Mouse (Mus musculus): Measurements from ENCODE around the gene Prox1. TPM values are rescaled to one million over a fixed set of nuclear protein-coding genes. Genes with fewer than 3 reads are reported as not detected.

Prox1 gene
- polyA plus RNA-seq, 1 experiment from 2014 or later: 1.9 TPM

DNA sequence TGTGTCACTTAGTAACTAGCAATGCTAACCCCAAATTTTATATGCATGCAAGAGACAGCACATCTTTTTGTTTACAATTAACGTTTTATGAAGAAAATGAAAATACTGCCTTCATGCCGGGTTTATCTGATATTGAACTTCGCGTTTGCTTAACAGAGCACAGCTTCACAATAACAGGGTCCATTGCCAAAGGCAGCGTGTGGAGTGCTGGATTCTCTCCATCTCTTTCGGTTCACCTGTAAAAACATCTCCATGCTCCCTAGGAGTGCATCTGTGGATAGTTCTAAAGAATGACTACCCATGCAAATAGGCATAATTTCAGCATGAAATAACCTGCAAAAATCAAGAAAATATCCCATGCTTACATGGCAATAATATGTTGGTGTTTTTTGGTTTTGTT, 7.0 kb downstream of the Prox1 start:
- Histone ChIP-seq H3K4me2 (ENCODE audit: low read depth, low read length) (no peak overlapping the region), H3K9me3 (replicated peaks; ENCODE audit: control insufficient read depth, low read length) (no peaks in the 10 kb centered on the region), H3K4me1 (ENCODE audit: control insufficient read depth, insufficient read depth, low read length) (no peaks in the 10 kb centered on the region), H3K27me3 (ENCODE audit: control insufficient read depth, insufficient read depth, low read length) (peaks cover 2% of the 10 kb centered on the region; the same call in 1 of the 2 replicates), H3K27ac (replicated peaks; ENCODE audit: low read depth, low read length) (no peak overlapping the region), H3K9ac (replicated peaks; ENCODE audit: low read length) (no peak overlapping the region), H3K4me3 (ENCODE audit: low read depth, low read length) (no peak overlapping the region), H3K36me3 (replicated peaks; ENCODE audit: control insufficient read depth, insufficient read depth, low read depth, low read length) (no peaks in the 10 kb centered on the region)
- ATAC-seq (replicated peaks; ENCODE audit: insufficient number of reproducible peaks, low FRiP score, low TSS enrichment, low read depth) (no peak), DNase-seq (ENCODE audit: low spot score) (no peak)
- WGBS: 88% methylated on average over 6 of the region's 6 CpGs

DNA sequence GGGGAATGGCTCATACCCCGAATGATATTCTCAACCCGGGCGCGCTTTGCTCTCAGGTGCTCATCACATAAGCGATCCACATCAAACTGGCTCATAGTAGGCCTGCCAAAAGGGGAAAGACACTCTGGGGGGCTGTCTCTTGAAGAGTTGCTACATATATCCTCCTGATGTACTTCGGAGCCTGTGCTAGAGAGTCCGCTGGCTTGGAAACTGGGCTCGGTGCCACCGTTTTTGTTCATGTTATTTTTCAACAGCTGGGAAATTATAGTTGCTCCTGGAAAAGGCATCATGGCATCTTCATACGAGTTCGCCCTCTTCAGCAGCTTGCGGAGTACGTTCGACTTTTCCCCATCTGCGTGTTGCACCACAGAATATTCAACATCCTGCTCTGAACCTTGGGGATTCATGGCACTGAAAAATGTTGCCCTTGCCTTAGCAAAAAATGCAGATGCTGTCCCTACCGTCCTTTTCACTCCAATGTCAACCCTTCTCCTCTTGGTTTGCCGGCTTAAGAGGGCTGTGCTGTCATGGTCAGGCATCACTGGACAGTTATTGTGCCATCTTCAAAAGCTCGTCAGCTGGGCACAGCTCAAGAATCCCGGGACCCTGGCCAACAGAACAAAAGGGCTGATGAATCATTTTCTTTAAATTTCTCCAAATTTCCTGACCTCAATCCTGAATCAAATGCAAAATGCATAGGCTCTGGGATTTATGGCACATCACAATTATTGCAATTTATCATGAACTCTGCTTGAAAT, 8.6 kb downstream of the Prox1 start:
- no peak overlapping the region for H3K4me3 ChIP-seq (ENCODE audit: low read depth, low read length)
- H3K27me3 ChIP-seq (ENCODE audit: control insufficient read depth, insufficient read depth, low read length): no peaks in the 10 kb centered on the region
- 83% methylated on average over 19 of the region's 19 CpGs for WGBS
- H3K9ac ChIP-seq (replicated peaks; ENCODE audit: low read length): no peak overlapping the region
- ATAC-seq (replicated peaks; ENCODE audit: insufficient number of reproducible peaks, low FRiP score, low TSS enrichment, low read depth): no peak
- no peaks in the 10 kb centered on the region for H3K9me3 ChIP-seq (replicated peaks; ENCODE audit: control insufficient read depth, low read length)
- DNase-seq (ENCODE audit: low spot score): no peak
- H3K4me2 ChIP-seq (ENCODE audit: low read depth, low read length): no peak overlapping the region
- H3K36me3 ChIP-seq (replicated peaks; ENCODE audit: control insufficient read depth, insufficient read depth, low read depth, low read length): no peaks in the 10 kb centered on the region
- H3K27ac ChIP-seq (replicated peaks; ENCODE audit: low read depth, low read length): no peak overlapping the region
- no peaks in the 10 kb centered on the region for H3K4me1 ChIP-seq (ENCODE audit: control insufficient read depth, insufficient read depth, low read length)

DNA sequence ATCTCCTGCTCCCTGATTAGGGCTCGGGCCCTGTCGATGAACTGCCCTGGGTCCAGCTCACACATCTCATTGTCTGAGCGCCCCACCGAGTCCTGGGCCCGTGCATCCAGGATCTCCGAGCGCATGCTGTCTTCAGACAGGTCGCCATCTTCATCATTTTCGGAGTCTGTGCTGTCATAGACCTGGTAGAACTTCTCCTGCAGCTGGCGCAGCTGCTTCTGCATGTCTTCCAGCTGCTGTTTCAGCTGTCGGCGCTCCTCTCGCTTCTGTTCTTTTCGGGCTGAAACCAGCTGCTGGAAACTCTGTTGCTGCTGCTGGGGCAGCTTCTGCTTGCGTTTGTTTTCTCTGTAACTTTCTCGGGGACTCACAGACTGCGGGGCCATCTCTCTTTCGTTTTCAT, 9.2 kb downstream of the Prox1 start:
- ATAC-seq (replicated peaks; ENCODE audit: insufficient number of reproducible peaks, low FRiP score, low TSS enrichment, low read depth): no peak

DNA sequence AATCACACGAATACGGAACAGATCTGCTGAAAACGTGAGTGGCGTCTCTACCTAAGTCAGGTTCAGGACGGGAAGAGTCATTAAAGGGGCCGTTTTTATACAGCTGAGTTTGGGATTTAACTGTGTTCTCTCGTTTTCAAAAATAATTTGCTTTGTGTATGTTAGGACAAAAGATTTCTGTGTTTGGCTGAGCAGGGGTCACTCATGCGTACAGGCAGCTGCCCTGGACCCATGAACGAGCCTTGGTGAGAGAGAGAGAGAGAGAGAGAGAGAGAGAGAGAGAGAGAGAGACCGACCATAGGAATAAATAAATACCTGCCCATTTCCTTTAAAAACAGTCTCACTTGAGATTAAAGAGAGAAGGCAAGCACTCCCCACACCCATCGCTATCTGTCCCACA, 11.1 kb downstream of the Prox1 start:
- no peaks in the 10 kb centered on the region for H3K27me3 ChIP-seq (ENCODE audit: control insufficient read depth, insufficient read depth, low read length)
- no peaks in the 10 kb centered on the region for H3K9me3 ChIP-seq (replicated peaks; ENCODE audit: control insufficient read depth, low read length)
- H3K9ac ChIP-seq (replicated peaks; ENCODE audit: low read length): no peak overlapping the region
- H3K4me2 ChIP-seq (ENCODE audit: low read depth, low read length): no peak overlapping the region
- DNase-seq (ENCODE audit: low spot score): no peak
- no peak overlapping the region for H3K27ac ChIP-seq (replicated peaks; ENCODE audit: low read depth, low read length)
- H3K4me1 ChIP-seq (ENCODE audit: control insufficient read depth, insufficient read depth, low read length): no peaks in the 10 kb centered on the region
- H3K4me3 ChIP-seq (ENCODE audit: low read depth, low read length): no peak overlapping the region
- no peaks in the 10 kb centered on the region for H3K36me3 ChIP-seq (replicated peaks; ENCODE audit: control insufficient read depth, insufficient read depth, low read depth, low read length)
- 57% methylated on average over 11 of the region's 11 CpGs for WGBS
- ATAC-seq (replicated peaks; ENCODE audit: insufficient number of reproducible peaks, low FRiP score, low TSS enrichment, low read depth): no peak

More for the DNA sequence above, 9.2 kb downstream of the Prox1 start:
- Histone ChIP-seq H3K27ac (replicated peaks; ENCODE audit: low read depth, low read length) (no peak overlapping the region), H3K9ac (replicated peaks; ENCODE audit: low read length) (no peak overlapping the region), H3K4me3 (ENCODE audit: low read depth, low read length) (no peak overlapping the region), H3K4me2 (ENCODE audit: low read depth, low read length) (no peak overlapping the region), H3K9me3 (replicated peaks; ENCODE audit: control insufficient read depth, low read length) (no peaks in the 10 kb centered on the region), H3K36me3 (replicated peaks; ENCODE audit: control insufficient read depth, insufficient read depth, low read depth, low read length) (no peaks in the 10 kb centered on the region), H3K4me1 (ENCODE audit: control insufficient read depth, insufficient read depth, low read length) (no peaks in the 10 kb centered on the region), H3K27me3 (ENCODE audit: control insufficient read depth, insufficient read depth, low read length) (no peaks in the 10 kb centered on the region)
- no peak for DNase-seq (ENCODE audit: low spot score)
- 74% methylated on average over 18 of the region's 18 CpGs for WGBS

DNA sequence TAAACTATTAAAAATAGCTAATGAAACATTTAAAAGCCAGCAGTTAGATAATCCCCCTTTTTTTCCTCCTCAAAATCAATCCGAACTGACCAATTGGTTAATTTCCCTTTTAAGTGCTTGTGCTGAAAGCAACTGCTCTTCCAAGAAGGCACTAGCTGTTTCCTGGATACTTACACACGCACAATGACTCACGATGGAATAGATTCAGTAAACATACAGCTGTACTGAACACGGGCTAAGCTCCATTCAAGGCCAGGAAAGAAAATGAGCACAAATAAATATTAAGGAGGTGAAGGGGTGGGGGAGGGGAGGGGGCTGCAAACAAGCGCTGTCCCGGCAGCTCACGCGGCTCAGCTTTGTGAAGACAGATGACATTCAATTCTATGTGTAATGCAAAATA, 14.8 kb downstream of the Prox1 start:
- H3K4me2 ChIP-seq (ENCODE audit: low read depth, low read length): no peak overlapping the region
- H3K4me3 ChIP-seq (ENCODE audit: low read depth, low read length): no peak overlapping the region
- ATAC-seq (replicated peaks; ENCODE audit: insufficient number of reproducible peaks, low FRiP score, low TSS enrichment, low read depth) (no peak), DNase-seq (ENCODE audit: low spot score) (no peak)
- H3K27ac ChIP-seq (replicated peaks; ENCODE audit: low read depth, low read length): no peak overlapping the region
- H3K4me1 ChIP-seq (ENCODE audit: control insufficient read depth, insufficient read depth, low read length): no peaks in the 10 kb centered on the region
- no peaks in the 10 kb centered on the region for H3K36me3 ChIP-seq (replicated peaks; ENCODE audit: control insufficient read depth, insufficient read depth, low read depth, low read length)
- 35% methylated on average over 8 of the region's 8 CpGs for WGBS
- H3K9ac ChIP-seq (replicated peaks; ENCODE audit: low read length): no peak overlapping the region
- H3K9me3 ChIP-seq (replicated peaks; ENCODE audit: control insufficient read depth, low read length): no peaks in the 10 kb centered on the region
- no peaks in the 10 kb centered on the region for H3K27me3 ChIP-seq (ENCODE audit: control insufficient read depth, insufficient read depth, low read length)

DNA sequence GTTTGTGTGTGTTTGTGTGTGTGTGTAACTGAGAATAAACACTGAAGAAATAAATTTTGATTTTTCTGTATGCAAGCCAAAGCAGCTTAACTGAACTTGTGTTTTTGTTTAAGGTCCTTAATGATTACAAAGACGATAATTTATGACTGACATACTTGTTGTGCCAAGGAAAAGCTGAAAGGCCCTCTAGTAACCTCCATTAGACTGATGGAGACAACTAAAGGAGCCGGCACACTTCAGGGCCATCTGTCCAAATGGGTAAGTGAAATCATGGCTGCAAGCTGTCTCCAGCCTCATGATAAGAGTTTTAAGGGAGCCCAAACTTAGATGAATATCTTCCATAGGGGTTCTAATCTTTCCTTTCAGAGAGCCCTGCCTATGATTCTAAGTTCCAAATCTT, 15.5 kb downstream of the Prox1 start:
- DNase-seq (ENCODE audit: low spot score): no peak
- H3K36me3 ChIP-seq (replicated peaks; ENCODE audit: control insufficient read depth, insufficient read depth, low read depth, low read length): no peaks in the 10 kb centered on the region
- H3K9ac ChIP-seq (replicated peaks; ENCODE audit: low read length): no peak overlapping the region
- no peak overlapping the region for H3K4me2 ChIP-seq (ENCODE audit: low read depth, low read length)
- H3K27ac ChIP-seq (replicated peaks; ENCODE audit: low read depth, low read length): no peak overlapping the region
- H3K4me3 ChIP-seq (ENCODE audit: low read depth, low read length): no peak overlapping the region
- H3K4me1 ChIP-seq (ENCODE audit: control insufficient read depth, insufficient read depth, low read length): no peaks in the 10 kb centered on the region
- no peaks in the 10 kb centered on the region for H3K9me3 ChIP-seq (replicated peaks; ENCODE audit: control insufficient read depth, low read length)
- H3K27me3 ChIP-seq (ENCODE audit: control insufficient read depth, insufficient read depth, low read length): no peaks in the 10 kb centered on the region
- no peak for ATAC-seq (replicated peaks; ENCODE audit: insufficient number of reproducible peaks, low FRiP score, low TSS enrichment, low read depth)
- 63% methylated on average over 2 of the region's 2 CpGs for WGBS

DNA sequence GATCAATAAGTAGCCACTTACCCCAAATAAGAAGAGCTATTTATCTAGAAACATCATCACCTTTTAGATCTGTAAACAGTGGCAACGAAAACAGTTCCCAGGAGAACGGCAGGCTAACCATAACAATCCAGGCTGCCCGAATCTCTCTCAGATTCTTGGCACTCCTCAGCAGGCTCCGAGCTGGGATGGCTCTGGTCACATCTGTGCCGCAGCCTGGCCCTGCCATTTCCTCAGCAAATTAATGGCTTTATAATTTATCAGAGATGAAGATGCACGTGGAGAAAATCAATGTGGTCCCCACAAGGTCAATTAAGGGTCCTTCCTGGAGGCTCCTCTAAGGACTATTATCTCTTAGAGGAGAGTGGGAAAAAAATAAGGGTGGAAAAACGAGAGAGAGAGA, 16.2 kb downstream of the Prox1 start:
- H3K4me3 ChIP-seq (ENCODE audit: low read depth, low read length): no peak overlapping the region
- H3K27ac ChIP-seq (replicated peaks; ENCODE audit: low read depth, low read length): no peak overlapping the region
- no peaks in the 10 kb centered on the region for H3K36me3 ChIP-seq (replicated peaks; ENCODE audit: control insufficient read depth, insufficient read depth, low read depth, low read length)
- no peaks in the 10 kb centered on the region for H3K27me3 ChIP-seq (ENCODE audit: control insufficient read depth, insufficient read depth, low read length)
- WGBS: 41% methylated on average over 7 of the region's 7 CpGs
- no peaks in the 10 kb centered on the region for H3K9me3 ChIP-seq (replicated peaks; ENCODE audit: control insufficient read depth, low read length)
- DNase-seq (ENCODE audit: low spot score) (no peak), ATAC-seq (replicated peaks; ENCODE audit: insufficient number of reproducible peaks, low FRiP score, low TSS enrichment, low read depth) (no peak)
- H3K9ac ChIP-seq (replicated peaks; ENCODE audit: low read length): no peak overlapping the region
- no peak overlapping the region for H3K4me2 ChIP-seq (ENCODE audit: low read depth, low read length)
- no peaks in the 10 kb centered on the region for H3K4me1 ChIP-seq (ENCODE audit: control insufficient read depth, insufficient read depth, low read length)

DNA sequence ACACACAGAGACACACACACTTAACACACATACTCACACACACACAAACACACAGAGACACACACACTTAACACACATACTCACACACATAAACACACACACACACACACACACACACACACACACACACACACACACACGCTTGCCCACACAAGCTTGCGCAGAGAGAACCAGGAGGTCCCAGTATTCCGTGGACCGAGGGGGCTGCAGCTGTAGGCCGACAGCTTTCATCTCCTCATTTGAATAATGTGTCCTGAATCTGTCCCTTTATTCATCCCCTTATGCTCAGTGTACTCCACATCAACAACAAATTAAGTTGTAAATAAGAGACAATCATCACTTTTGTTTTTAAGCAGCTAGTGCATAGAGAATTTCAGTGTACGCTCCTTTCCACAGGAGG, 17.9 kb downstream of the Prox1 start:
- Histone ChIP-seq H3K9me3 (replicated peaks; ENCODE audit: control insufficient read depth, low read length) (no peaks in the 10 kb centered on the region), H3K27ac (replicated peaks; ENCODE audit: low read depth, low read length) (no peak overlapping the region), H3K4me3 (ENCODE audit: low read depth, low read length) (no peak overlapping the region), H3K27me3 (ENCODE audit: control insufficient read depth, insufficient read depth, low read length) (no peaks in the 10 kb centered on the region), H3K4me1 (ENCODE audit: control insufficient read depth, insufficient read depth, low read length) (no peaks in the 10 kb centered on the region), H3K36me3 (replicated peaks; ENCODE audit: control insufficient read depth, insufficient read depth, low read depth, low read length) (no peaks in the 10 kb centered on the region), H3K9ac (replicated peaks; ENCODE audit: low read length) (no peak overlapping the region), H3K4me2 (ENCODE audit: low read depth, low read length) (no peak overlapping the region)
- no peak for ATAC-seq (replicated peaks; ENCODE audit: insufficient number of reproducible peaks, low FRiP score, low TSS enrichment, low read depth)
- no peak for DNase-seq (ENCODE audit: low spot score)
- WGBS: 86% methylated on average over 6 of the region's 6 CpGs

All from embryonic facial prominence, embryonic 11.5 days (tissue).